Mouse (Mus musculus) forebrain, embryonic 10.5 days (tissue): ENCODE results near the gene Hjurp. TPM values are rescaled to one million over a fixed set of nuclear protein-coding genes. Genes with fewer than 3 reads are reported as not detected.
A peak's percentile ranks its signal among the peaks of the same experiment; 100 is the strongest.

Experiments used
- DNase-seq: peaks from one replicate; pipeline ENCODE4 v3.0.0-alpha.2; 2017; ENCODE audit warnings: low spot score; ENCODE audit errors: extremely low spot score
- H3K27ac ChIP-seq: fragments of 300-500 bp; sonication (generic); 2 replicates; pipeline ENCODE4 v1.5.1; 2016; ENCODE audit warnings: mild to moderate bottlenecking
- H3K27me3 ChIP-seq: fragments of 300-500 bp; sonication (generic); 2 replicates; pipeline ENCODE4 v1.6.1; 2016; ENCODE audit warnings: mild to moderate bottlenecking; ENCODE audit not compliant: poor library complexity, severe bottlenecking
- H3K36me3 ChIP-seq: fragments of 300-500 bp; sonication (generic); replicated peaks from 2 replicates; pipeline ENCODE4 v1.6.1; 2016; ENCODE audit warnings: mild to moderate bottlenecking, moderate library complexity
- H3K4me1 ChIP-seq: fragments of 300-500 bp; sonication (generic); 2 replicates; pipeline ENCODE4 v1.6.1; 2016
- H3K4me3 ChIP-seq: fragments of 300-500 bp; sonication (generic); 2 replicates; pipeline ENCODE4 v1.5.1; 2016; ENCODE audit warnings: mild to moderate bottlenecking, moderate library complexity
- H3K9me3 ChIP-seq: fragments of 300-500 bp; sonication (generic); 2 replicates; pipeline ENCODE4 v1.6.1; 2016; ENCODE audit warnings: mild to moderate bottlenecking, moderate library complexity
- WGBS: fragments of 180-500 bp; shearing (Covaris S2); methylation state at CpG from one replicate; pipeline ENCODE4 v1.1.7; 2016; 5-methylcytosine and 5-hydroxymethylcytosine counted together
- polyA plus RNA-seq: library from polyadenylated mRNA; unstranded; fragments of >200 nt; fragmentation: Nextera tagmentation; extraction: Ambion mirVana; gene quantifications from 2 replicates; pipeline ENCODE4 v1.2.1, GENCODE M21; 2016

Gene Hjurp
- polyA plus RNA-seq, 1 experiment from 2014 or later: 224 TPM

DNA sequence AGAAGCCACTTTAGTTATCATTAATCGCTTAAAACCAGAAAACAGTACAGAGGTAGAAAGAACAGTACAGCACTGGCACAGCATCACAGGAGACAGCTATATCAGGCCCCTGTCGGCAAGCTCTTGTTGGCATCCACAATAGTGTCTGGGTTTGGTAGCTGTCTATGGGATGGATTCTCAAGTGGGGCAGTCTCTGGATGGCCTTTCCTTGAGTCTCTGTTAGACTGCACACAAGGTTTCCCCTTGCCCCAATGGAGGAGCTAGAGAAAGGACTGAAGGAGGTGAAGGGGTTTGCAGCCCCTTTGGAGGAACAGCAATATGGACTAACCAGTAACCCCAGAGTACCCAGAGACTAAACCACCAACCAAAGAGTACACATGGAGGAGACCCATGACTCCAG, 14.6 kb upstream of the Hjurp start:
- 55% methylated on average over 2 of the region's 2 CpGs for WGBS
- no peaks in the 10 kb centered on the region for H3K4me1 ChIP-seq
- H3K36me3 ChIP-seq: no peaks in the 10 kb centered on the region
- no peaks in the 10 kb centered on the region for H3K27me3 ChIP-seq
- no peak overlapping the region for H3K4me3 ChIP-seq
- DNase-seq: peak; percentile 15
- peaks cover 78% of the 10 kb centered on the region for H3K9me3 ChIP-seq
- no peak overlapping the region for H3K27ac ChIP-seq

DNA sequence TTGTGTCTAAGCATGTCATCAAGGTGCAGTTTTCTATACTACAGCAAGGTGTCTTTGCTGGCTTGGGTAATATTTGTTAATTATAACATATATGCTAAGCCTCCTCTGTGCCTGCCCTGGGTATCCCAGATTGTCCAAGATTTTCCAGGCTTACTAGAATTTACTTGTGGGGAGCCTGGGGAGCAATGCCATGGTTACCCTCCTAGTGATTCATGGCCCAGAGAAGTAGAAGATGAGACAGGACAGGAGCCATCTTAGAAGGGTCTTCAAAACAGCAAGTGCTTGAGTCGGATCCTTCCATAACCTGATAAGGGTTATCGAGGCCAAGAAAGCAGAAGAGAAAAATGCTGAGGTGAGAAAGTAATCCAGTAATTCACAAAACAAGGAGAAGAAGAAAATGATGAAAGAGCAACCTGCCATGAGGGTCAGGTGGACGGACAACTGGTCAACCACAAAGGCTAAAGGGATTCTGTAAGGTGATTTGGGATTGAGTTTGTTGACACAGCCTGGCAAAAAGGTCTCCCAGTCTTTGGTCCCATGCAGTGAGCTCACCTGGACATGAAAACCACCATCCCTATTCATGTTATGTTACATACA, 14.1 kb upstream of the Hjurp start:
- Histone ChIP-seq H3K4me3 (no peak overlapping the region), H3K27me3 (no peaks in the 10 kb centered on the region), H3K36me3 (no peaks in the 10 kb centered on the region), H3K9me3 (peaks cover 78% of the 10 kb centered on the region), H3K27ac (no peak overlapping the region), H3K4me1 (no peaks in the 10 kb centered on the region)
- peak; percentile 15 for DNase-seq
- 67% methylated on average over 3 of the region's 3 CpGs for WGBS

DNA sequence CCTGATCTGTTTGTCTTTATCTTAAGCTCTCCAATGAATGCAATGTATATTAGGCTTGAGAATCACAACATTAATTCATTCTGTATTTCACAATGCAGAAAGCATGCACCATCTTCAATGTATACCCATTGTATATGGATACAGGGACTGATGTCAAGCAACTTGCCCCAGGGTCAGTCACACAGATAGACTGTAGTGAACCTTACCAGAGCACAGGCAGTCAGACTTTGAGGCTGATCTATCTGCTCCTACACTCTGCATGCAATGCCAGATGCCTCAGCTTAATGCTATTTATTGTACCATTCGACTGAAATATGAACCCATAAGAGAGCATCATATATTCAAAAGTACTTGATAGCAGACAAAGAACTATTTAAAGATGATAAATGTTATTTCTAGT, 13.1 kb upstream of the Hjurp start:
- Histone ChIP-seq H3K27ac (no peak overlapping the region), H3K36me3 (no peaks in the 10 kb centered on the region), H3K4me1 (no peaks in the 10 kb centered on the region), H3K9me3 (peaks cover 78% of the 10 kb centered on the region), H3K4me3 (no peak overlapping the region), H3K27me3 (no peaks in the 10 kb centered on the region)
- 72% methylated on average over 1 of the region's 1 CpGs for WGBS
- DNase-seq: no peak

DNA sequence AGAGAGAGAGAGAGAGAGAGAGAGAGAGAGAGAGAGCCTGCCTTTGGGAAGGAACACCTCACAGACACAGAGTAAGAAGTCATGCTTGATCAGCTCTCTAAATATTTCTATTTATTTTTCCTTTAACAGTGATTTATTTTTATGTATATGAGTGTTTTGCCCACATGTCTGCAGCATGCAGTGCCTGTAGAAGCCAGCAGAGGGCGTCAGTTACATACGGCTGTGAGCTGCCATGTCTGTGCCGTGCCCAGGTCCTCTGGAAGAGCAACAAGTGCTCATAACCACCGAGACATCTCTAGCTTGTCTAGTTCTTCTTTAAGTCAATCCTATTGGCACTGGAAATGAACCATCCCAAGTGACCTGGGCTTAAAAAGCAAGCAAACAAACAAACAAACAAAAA, 12.5 kb upstream of the Hjurp start:
- WGBS: 40% methylated on average over 4 of the region's 4 CpGs
- H3K27ac ChIP-seq: no peak overlapping the region
- DNase-seq: no peak
- H3K36me3 ChIP-seq: no peaks in the 10 kb centered on the region
- no peak overlapping the region for H3K4me3 ChIP-seq
- peaks cover 81% of the 10 kb centered on the region for H3K9me3 ChIP-seq
- H3K27me3 ChIP-seq: no peaks in the 10 kb centered on the region
- H3K4me1 ChIP-seq: no peaks in the 10 kb centered on the region

DNA sequence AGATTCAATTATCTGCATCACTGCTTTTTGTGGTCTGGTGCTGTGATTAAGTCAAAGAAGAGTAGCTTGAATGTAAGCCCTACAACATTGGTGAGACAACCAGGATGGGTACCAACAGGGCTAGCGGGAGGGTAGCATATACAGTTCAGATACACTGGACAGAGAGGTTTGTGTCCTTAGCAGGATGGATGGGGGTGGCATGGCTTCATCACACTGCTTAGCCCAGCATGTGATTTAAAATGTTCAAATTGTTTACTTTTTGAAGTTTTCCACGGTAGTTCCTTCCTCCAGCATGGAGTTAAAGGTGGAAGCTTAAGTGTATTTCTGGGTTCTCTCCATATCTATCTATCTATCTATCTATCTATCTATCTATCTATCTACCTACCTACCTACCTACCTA, 11.7 kb upstream of the Hjurp start:
- no peak overlapping the region for H3K4me3 ChIP-seq
- no peak overlapping the region for H3K27ac ChIP-seq
- H3K9me3 ChIP-seq: peaks cover 82% of the 10 kb centered on the region
- H3K27me3 ChIP-seq: no peaks in the 10 kb centered on the region
- WGBS: 41% methylated on average over 2 of the region's 2 CpGs
- H3K36me3 ChIP-seq: no peaks in the 10 kb centered on the region
- DNase-seq: no peak
- H3K4me1 ChIP-seq: no peaks in the 10 kb centered on the region

DNA sequence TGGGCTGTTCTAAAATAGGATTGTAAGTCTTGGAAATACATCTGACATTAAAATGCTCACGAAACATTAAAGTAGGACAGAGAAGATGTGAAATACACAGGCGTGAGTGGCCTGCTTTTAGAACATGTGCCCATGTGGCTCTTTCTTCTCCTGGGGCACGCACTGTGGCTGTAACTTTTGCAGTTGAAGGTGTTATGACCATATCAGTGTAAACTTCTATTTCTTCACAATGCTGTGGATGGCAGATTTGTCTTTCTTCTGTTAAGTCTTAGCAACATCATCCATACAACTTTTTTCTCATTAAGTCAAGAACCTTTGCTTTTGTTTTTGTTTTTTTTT, 11.3 kb upstream of the Hjurp start:
- no peak for DNase-seq
- Histone ChIP-seq H3K36me3 (no peaks in the 10 kb centered on the region), H3K4me3 (no peak overlapping the region), H3K27ac (no peak overlapping the region), H3K27me3 (no peaks in the 10 kb centered on the region), H3K4me1 (no peaks in the 10 kb centered on the region), H3K9me3 (peaks cover 86% of the 10 kb centered on the region)
- WGBS: 73% methylated on average over 3 of the region's 3 CpGs

DNA sequence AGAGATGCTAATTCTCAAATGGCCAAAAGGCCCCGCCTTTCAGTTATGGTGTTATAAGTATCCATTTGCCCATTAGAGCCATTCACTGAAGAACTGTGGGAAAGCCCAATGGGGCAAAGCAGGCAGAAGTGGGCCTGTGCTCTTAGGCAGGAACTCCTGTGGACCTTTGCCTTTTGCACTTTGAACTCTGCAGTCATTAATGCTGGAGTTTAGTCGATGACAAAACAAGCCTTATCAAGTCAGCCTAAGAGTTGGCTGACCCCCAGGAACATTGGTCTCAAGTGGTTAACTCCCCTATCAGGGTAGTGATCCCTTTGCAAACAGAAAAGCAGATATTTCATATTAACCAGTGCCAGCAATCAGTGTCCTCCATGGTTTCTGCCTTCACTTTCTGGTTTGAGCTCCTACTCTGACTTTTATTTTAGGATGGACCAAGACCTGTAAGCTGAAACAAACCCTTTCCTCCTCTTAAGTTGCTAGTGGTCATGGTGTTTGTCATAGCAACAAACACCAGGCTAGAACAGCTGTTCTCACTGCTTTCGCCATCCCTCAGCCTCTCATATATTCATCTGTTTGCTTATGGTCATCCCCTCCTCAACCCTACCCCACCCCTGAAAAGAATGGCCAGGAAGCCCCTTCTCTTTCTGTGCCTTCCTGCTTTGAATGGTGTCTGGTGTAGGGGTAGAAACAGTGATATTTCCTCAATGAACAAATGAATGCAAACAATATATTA, 10.8 kb upstream of the Hjurp start:
- H3K4me3 ChIP-seq: no peak overlapping the region
- no peaks in the 10 kb centered on the region for H3K4me1 ChIP-seq
- 41% methylated on average over 3 of the region's 3 CpGs for WGBS
- no peak for DNase-seq
- H3K27me3 ChIP-seq: no peaks in the 10 kb centered on the region
- no peak overlapping the region for H3K27ac ChIP-seq
- H3K36me3 ChIP-seq: no peaks in the 10 kb centered on the region
- peaks cover 91% of the 10 kb centered on the region for H3K9me3 ChIP-seq

DNA sequence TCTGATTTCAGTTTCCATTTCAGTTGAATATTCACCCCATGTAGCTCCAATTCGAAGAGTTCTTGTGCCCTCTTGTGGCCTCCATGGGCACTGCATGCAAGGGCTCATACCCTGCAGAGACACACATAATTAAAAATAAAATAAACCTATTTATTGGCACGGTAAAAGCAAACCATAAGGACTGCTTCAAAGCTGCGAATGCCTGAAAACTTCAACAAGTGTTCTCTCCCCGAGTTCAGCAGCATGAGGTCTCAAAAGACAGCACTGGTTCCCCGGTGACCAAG, 10.2 kb upstream of the Hjurp start:
- WGBS: 41% methylated on average over 5 of the region's 5 CpGs

DNA sequence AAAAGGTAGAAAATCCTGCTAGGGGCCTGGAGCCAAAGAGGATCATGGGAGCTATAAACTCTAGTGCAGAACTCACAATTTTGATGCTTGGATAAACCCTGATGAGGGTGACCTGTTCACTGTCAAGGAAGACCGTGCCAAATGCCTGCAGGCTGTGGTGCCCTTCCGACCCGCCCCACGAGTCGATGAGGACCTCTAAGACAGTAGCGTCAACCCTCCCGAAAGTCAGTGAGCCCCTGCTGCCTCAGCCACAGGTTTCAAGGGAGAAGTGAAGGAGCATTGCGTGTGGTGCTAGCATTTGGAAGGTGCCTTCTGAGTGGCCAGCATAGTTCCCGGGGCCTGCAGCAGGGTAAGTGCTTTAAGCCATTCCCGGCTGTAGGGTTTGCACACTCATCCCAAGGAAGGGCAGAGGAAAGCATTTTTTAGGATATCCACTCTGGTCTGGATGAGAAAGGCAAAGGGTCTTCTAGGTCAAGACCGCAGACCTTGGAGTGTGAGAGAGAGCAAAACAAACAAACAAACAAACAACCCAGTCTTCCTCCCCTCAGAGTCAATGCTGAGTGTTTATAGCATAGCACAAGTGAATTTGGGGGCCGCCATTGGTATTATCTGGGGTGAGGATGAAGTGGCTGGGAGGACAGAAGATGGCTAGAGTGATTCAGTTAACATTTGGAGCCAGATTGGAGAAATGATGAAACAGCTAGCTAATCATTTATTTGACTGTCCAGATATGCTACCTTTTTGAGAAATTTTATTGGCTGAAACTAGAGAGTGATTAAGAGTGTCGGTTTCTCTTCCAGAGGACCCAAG, 9.7 kb upstream of the Hjurp start:
- Histone ChIP-seq H3K27me3 (no peaks in the 10 kb centered on the region), H3K36me3 (no peaks in the 10 kb centered on the region), H3K4me1 (no peaks in the 10 kb centered on the region), H3K27ac (no peak overlapping the region), H3K4me3 (no peak overlapping the region), H3K9me3 (peaks cover 99% of the 10 kb centered on the region)
- WGBS: 76% methylated on average over 13 of the region's 13 CpGs
- DNase-seq: no peak

More for the DNA sequence above, 10.2 kb upstream of the Hjurp start:
- Histone ChIP-seq H3K9me3 (peaks cover 97% of the 10 kb centered on the region), H3K27ac (no peak overlapping the region), H3K27me3 (no peaks in the 10 kb centered on the region), H3K4me1 (no peaks in the 10 kb centered on the region), H3K4me3 (no peak overlapping the region), H3K36me3 (no peaks in the 10 kb centered on the region)
- peak; percentile 75 for DNase-seq

DNA sequence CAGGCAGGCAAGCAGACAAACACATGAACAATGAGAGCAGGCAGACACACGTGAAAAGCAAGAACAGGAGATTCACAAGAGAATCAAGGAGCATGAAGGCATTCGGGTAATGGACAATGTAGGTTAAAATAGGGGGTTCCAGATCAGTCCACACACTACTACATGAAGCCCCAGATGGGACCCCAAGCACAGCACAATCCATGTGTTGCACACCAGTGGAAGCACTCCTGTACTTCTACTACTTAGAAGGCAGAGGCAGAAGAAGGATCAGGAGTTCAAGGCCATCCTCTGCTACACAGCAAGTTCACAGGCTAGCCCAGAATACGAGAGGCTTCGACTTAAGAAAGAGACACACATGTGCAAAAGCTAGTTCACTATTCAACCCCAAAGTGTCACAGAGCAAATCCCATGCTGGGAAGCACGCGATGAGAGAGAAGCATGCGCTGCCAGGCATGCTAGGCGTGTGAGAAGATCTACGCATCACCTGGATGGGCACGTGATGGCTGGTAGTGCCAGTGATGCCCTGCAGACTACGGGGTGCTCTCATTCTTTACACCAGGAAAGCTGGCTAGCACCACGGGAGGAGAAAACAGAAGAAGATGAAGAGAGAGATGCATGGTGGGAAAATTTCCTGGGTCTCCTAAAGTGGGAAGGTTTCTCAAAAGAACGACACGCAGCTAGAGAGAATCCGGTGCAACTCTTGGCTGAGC, 8.9 kb upstream of the Hjurp start:
- H3K9me3 ChIP-seq: peaks cover 98% of the 10 kb centered on the region
- no peaks in the 10 kb centered on the region for H3K36me3 ChIP-seq
- H3K27me3 ChIP-seq: no peaks in the 10 kb centered on the region
- H3K27ac ChIP-seq: no peak overlapping the region
- no peaks in the 10 kb centered on the region for H3K4me1 ChIP-seq
- DNase-seq: no peak
- 83% methylated on average over 15 of the region's 15 CpGs for WGBS
- no peak overlapping the region for H3K4me3 ChIP-seq

DNA sequence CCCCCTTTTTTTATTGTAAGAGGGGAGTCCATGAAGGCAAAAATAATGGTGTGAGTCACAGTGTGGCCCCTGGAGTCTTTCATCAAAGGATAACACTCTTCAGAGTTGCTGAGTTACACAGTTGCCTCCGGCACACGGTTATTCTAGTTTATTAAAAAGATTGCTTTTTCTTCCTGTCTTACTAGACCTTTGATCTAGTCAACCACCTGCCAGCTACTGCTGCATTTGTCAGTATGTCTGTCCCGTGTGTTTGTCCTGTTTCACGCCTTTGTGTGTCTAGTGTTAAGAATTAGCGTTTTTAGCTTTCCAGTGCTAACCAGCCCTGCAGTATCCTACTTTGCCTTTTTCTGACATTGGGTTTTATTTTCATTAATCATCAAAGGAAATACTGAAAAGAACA, 8.2 kb upstream of the Hjurp start:
- WGBS: 69% methylated on average over 5 of the region's 5 CpGs
- Histone ChIP-seq H3K4me3 (no peak overlapping the region), H3K36me3 (no peaks in the 10 kb centered on the region), H3K4me1 (no peaks in the 10 kb centered on the region), H3K9me3 (peaks cover 94% of the 10 kb centered on the region), H3K27ac (no peak overlapping the region), H3K27me3 (no peaks in the 10 kb centered on the region)
- no peak for DNase-seq

DNA sequence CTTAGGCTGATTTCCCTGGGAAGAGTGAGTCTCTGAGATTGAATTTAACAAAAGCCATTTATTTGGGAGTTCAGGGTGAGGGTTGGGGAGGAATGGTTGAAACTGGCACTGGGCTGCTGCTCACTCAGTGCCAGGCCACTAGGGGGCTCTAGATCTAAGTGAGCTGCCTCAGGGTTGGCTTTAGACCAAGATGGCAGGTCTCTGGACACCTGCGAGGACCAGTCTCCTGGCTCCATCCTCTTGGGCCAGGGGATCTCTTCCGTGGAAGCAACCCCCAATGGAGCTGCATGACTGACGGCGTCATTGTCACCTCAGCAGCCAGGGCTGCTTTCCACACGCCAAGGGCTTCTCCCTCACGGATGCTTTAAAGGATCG, 7.5 kb upstream of the Hjurp start:
- WGBS: 65% methylated on average over 7 of the region's 7 CpGs

More for the DNA sequence above, 7.5 kb upstream of the Hjurp start:
- no peaks in the 10 kb centered on the region for H3K4me1 ChIP-seq
- no peak overlapping the region for H3K4me3 ChIP-seq
- H3K36me3 ChIP-seq: no peaks in the 10 kb centered on the region
- H3K9me3 ChIP-seq: peaks cover 94% of the 10 kb centered on the region
- H3K27ac ChIP-seq: no peak overlapping the region
- no peak for DNase-seq
- no peaks in the 10 kb centered on the region for H3K27me3 ChIP-seq
